Mouse (Mus musculus): Measurements from ENCODE around the gene Rbl1.

- TF ChIP-seq FLI1 (IDR thresholded peaks at IDR 0.05; ENCODE audit: low read length) (no peak), GATA1 (IDR thresholded peaks at IDR 0.05; ENCODE audit: borderline replicate concordance, low read length) (no peak)
Observed at GRCm38 (mm10) chr2:157211731-157212130, 7.4 kb upstream of the Rbl1 start.

Data from megakaryocyte, embryonic 14.5 days (primary cell).